Mouse (Mus musculus) hindbrain, embryonic 16.5 days (tissue): Measurements from ENCODE around the gene Jph4. TPM values are rescaled to one million over a fixed set of nuclear protein-coding genes. Genes with fewer than 3 reads are reported as not detected.

Experiments used
- ATAC-seq: fragments of 200-750 bp; cut with Nextera tagmentation; 2 replicates; pipeline ENCODE4 v1.8.0; 2017; ENCODE audit warnings: moderate TSS enrichment, moderate library complexity
- H3K27ac ChIP-seq: fragments of 300-500 bp; sonication (generic); 2 replicates; pipeline ENCODE4 v1.5.1; 2014; ENCODE audit warnings: low read depth, mild to moderate bottlenecking, control low read depth, low read length, moderate library complexity
- H3K27me3 ChIP-seq: fragments of 300-500 bp; sonication (generic); replicated peaks from 2 replicates; pipeline ENCODE4 v1.6.1; 2014; ENCODE audit warnings: low read length; ENCODE audit not compliant: control insufficient read depth, insufficient read depth
- H3K36me3 ChIP-seq: fragments of 300-500 bp; sonication (generic); 2 replicates; pipeline ENCODE4 v1.6.1; 2014; ENCODE audit warnings: mild to moderate bottlenecking, low read length, moderate library complexity, mixed read lengths; ENCODE audit not compliant: control insufficient read depth, insufficient read depth
- H3K4me1 ChIP-seq: fragments of 300-500 bp; sonication (generic); 2 replicates; pipeline ENCODE4 v1.6.1; 2014; ENCODE audit warnings: low read depth, low read length; ENCODE audit not compliant: control insufficient read depth, insufficient read depth
- H3K4me2 ChIP-seq: fragments of 300-500 bp; sonication (generic); 2 replicates; pipeline ENCODE4 v1.6.1; 2014; ENCODE audit warnings: mild to moderate bottlenecking, low read length, control low read depth, moderate library complexity
- H3K4me3 ChIP-seq: fragments of 300-500 bp; sonication (generic); 2 replicates; pipeline ENCODE4 v1.5.1; 2014; ENCODE audit warnings: mild to moderate bottlenecking, low read length, control low read depth, moderate library complexity
- H3K9ac ChIP-seq: fragments of 300-500 bp; sonication (generic); 2 replicates; pipeline ENCODE4 v1.6.1; 2014; ENCODE audit warnings: low read depth, mild to moderate bottlenecking, control low read depth, low read length, moderate library complexity
- H3K9me3 ChIP-seq: fragments of 300-500 bp; sonication (generic); 2 replicates; pipeline ENCODE4 v1.6.1; 2014; ENCODE audit warnings: mild to moderate bottlenecking, low read length, moderate library complexity; ENCODE audit not compliant: control insufficient read depth
- WGBS: fragments of 180-500 bp; shearing (Covaris S2); extraction: QIAGEN DNeasy Blood & Tissue Kit; methylation state at CpG from one replicate; pipeline ENCODE4 v1.1.7; 2014; 5-methylcytosine and 5-hydroxymethylcytosine counted together
- polyA plus RNA-seq: library from polyadenylated mRNA; unstranded; fragments of >200 nt; fragmentation: Nextera tagmentation; extraction: Ambion mirVana; gene quantifications from 2 replicates; pipeline ENCODE4 v1.2.1, GENCODE M21; 2015

Jph4 gene
- polyA plus RNA-seq, 1 experiment from 2014 or later: 32.3 TPM

GRCm38 (mm10) chr14:55122359-55122758 is 5.6 kb upstream of the Jph4 start:
- Histone ChIP-seq H3K4me1 (peaks cover 16% of the 10 kb centered on the region), H3K9me3 (no peaks in the 10 kb centered on the region), H3K36me3 (no peaks in the 10 kb centered on the region), H3K27me3 (no peaks in the 10 kb centered on the region), H3K9ac (peak overlapping the region; percentile 51), H3K27ac (peak overlapping the region; percentile 77), H3K4me3 (0 out of 2 replicates have a peak overlapping the region, but pooled peaks have one; percentile 10), H3K4me2 (peak overlapping the region; percentile 43)
- 12% methylated on average over 8 of the region's 8 CpGs for WGBS
- peak; percentile 44 for ATAC-seq

GRCm38 (mm10) chr14:55121947-55122346 is 5.2 kb upstream of the Jph4 start:
- no peaks in the 10 kb centered on the region for H3K27me3 ChIP-seq
- H3K27ac ChIP-seq: peak overlapping the region; percentile 77
- peak; percentile 92 for ATAC-seq
- 0 out of 2 replicates have a peak overlapping the region, but pooled peaks have one; percentile 10 for H3K4me3 ChIP-seq
- H3K9me3 ChIP-seq: no peaks in the 10 kb centered on the region
- WGBS: 5% methylated on average over 5 of the region's 5 CpGs
- H3K36me3 ChIP-seq: no peaks in the 10 kb centered on the region
- peak overlapping the region; percentile 51 for H3K9ac ChIP-seq
- peaks cover 20% of the 10 kb centered on the region for H3K4me1 ChIP-seq
- peak overlapping the region; percentile 43 for H3K4me2 ChIP-seq

GRCm38 (mm10) chr14:55119421-55120134 is 2.8 kb upstream of the Jph4 start:
- no peak overlapping the region for H3K9ac ChIP-seq
- no peak overlapping the region for H3K27ac ChIP-seq
- peaks cover 22% of the 10 kb centered on the region for H3K4me1 ChIP-seq
- H3K4me3 ChIP-seq: no peak overlapping the region
- H3K4me2 ChIP-seq: no peak overlapping the region
- H3K9me3 ChIP-seq: no peaks in the 10 kb centered on the region
- no peaks in the 10 kb centered on the region for H3K27me3 ChIP-seq
- ATAC-seq: no peak
- WGBS: 71% methylated on average over 4 of the region's 4 CpGs
- H3K36me3 ChIP-seq: no peaks in the 10 kb centered on the region

- Histone ChIP-seq H3K9ac (no peak overlapping the region), H3K4me1 (peaks cover 28% of the 10 kb centered on the region), H3K4me3 (no peak overlapping the region), H3K4me2 (no peak overlapping the region), H3K27me3 (no peaks in the 10 kb centered on the region), H3K9me3 (no peaks in the 10 kb centered on the region), H3K27ac (no peak overlapping the region), H3K36me3 (no peaks in the 10 kb centered on the region)
- no peak for ATAC-seq
- WGBS: 65% methylated on average over 4 of the region's 4 CpGs
These were observed 2.1 kb upstream of the Jph4 start for GRCm38 (mm10) chr14:55118852-55119251.

- Histone ChIP-seq H3K4me1 (peaks cover 40% of the 10 kb centered on the region), H3K27me3 (no peaks in the 10 kb centered on the region), H3K36me3 (peaks cover 4% of the 10 kb centered on the region; the same call in 1 of the 2 replicates), H3K4me3 (peak overlapping the region; percentile 76), H3K27ac (peak overlapping the region; percentile 93), H3K4me2 (peak overlapping the region; percentile 77), H3K9me3 (no peaks in the 10 kb centered on the region), H3K9ac (peak overlapping the region; percentile 90)
- WGBS: 0% methylated on average over 8 of the region's 8 CpGs
- ATAC-seq: peak; percentile 35
These were observed 889 bp downstream of the Jph4 start for GRCm38 (mm10) chr14:55115846-55116245.

- Histone ChIP-seq H3K27me3 (no peaks in the 10 kb centered on the region), H3K27ac (peak overlapping the region; percentile 93), H3K9me3 (no peaks in the 10 kb centered on the region), H3K36me3 (peaks cover 4% of the 10 kb centered on the region; the same call in 1 of the 2 replicates), H3K4me3 (peak overlapping the region; percentile 76), H3K9ac (peak overlapping the region; percentile 90), H3K4me1 (peaks cover 44% of the 10 kb centered on the region), H3K4me2 (peak overlapping the region; percentile 77)
- ATAC-seq: peak; percentile 31
- under 1% methylated on average over 66 of the region's 78 CpGs for WGBS
These were observed 1.7 kb downstream of the Jph4 start for GRCm38 (mm10) chr14:55114759-55115701.

GRCm38 (mm10) chr14:55113975-55114645 is 2.6 kb downstream of the Jph4 start:
- Histone ChIP-seq H3K4me1 (peaks cover 53% of the 10 kb centered on the region), H3K36me3 (peaks cover 6% of the 10 kb centered on the region; the same call in 1 of the 2 replicates), H3K4me2 (peak overlapping the region; percentile 77), H3K9ac (peak overlapping the region; percentile 90), H3K9me3 (no peaks in the 10 kb centered on the region), H3K27me3 (no peaks in the 10 kb centered on the region), H3K4me3 (peak overlapping the region; percentile 76), H3K27ac (peak overlapping the region; percentile 93)
- 7% methylated on average over 26 of the region's 26 CpGs for WGBS
- no peak for ATAC-seq

- Histone ChIP-seq H3K27ac (no peak overlapping the region), H3K9ac (peak overlapping the region; percentile 90)
These were observed 3.3 kb downstream of the Jph4 start for GRCm38 (mm10) chr14:55113351-55113974.

More at GRCm38 (mm10) chr14:55113351-55113974, 3.3 kb downstream of the Jph4 start:
- Histone ChIP-seq H3K36me3 (peaks cover 6% of the 10 kb centered on the region; the same call in 1 of the 2 replicates), H3K4me2 (peak overlapping the region; percentile 77), H3K4me1 (peaks cover 59% of the 10 kb centered on the region), H3K27me3 (no peaks in the 10 kb centered on the region), H3K4me3 (peak overlapping the region; percentile 76), H3K9me3 (no peaks in the 10 kb centered on the region)
- 69% methylated on average over 50 of the region's 51 CpGs for WGBS
- ATAC-seq: no peak
